Mouse (Mus musculus) inflammation-experienced regulatory T-cells (primary cell): ENCODE data around the gene Fuz. TPM values are rescaled to one million over a fixed set of nuclear protein-coding genes. Genes with fewer than 3 reads are reported as not detected.

Experiments
- polyA plus RNA-seq, 2 experiments: library from polyadenylated mRNA; unstranded; fragments of 100-300 nt; shearing (Covaris generic); gene quantifications; one replicate each; pipeline ENCODE4 v1.2.1; 2017

Gene Fuz
- polyA plus RNA-seq, result 10 to 100 TPM; 38.7 to 55.5 TPM

DNA sequence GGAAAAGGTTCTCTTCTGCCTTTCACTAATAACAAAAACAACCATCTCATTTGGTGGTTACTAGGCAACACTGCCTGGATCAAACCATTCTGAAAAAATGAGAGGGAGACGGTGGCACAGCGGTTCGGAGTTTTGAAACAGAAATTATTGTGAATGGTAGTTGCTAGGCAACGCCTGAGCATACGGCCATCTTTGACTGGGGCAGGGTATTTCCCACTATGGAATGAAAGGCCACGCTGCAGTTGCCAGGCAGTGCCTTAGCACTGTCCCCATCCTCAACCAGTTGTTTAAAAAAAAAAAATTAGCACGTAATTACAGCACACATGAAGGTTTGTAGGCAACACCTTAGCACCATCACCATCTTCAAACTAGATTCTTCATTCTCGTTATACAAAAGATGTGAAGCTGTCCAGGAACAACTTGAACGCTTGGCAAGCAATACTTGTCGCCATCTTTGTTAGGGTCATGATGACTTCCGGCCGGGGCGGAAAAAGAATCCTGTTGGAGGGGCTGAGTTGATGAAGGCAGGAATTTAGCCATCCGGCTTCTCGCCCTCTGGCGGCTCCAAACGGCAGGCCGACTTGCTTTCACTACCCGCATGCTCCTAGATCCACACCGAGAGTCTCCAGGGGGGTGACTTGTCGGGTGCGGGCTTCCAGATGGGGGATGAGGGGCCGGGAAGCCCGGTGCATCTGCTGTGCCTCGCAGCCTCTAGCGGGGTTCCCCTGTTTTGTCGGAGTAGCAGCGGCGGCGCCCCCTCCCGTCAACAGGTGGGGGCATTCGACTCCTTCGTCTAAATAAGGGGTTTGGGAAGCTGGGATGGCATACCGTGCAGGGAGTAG lies at the start of gene Fuz:
TSS of gene Fuz (plus strand) at position 487 of the 842 bp plus-strand sequence.

GRCm38 (mm10) chr7:44848561-44849415 lies 47.1 kb upstream of the Fuz start, which contains the start of the genes Akt1s1 and Tbc1d17:
TSS of gene Akt1s1 (plus strand) at chr7:44848991.
TSS of gene Tbc1d17 (minus strand) at chr7:44849079.

DNA sequence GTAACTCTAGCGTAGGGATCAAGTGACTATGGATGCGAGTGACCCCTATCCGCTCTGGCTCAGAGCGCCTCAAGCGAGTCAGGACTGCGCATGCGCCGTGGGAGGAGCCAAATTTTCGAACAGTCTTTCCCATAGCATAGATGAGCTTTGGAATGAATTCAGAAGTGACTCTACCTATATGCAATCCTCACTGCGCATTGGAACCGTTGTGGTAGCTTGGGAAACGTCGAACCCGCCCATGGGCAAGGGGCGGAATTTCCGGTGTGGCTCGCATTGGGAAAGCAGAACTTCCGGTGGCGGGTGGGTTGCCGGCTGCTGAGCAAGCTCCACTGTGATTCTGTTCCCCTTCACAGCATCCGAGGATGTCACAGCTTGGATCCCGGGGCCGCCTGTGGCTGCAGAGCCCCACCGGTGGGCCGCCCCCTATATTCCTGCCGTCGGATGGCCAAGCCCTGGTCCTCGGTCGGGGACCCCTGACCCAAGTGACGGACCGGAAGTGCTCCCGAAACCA lies 38.8 kb upstream of the Fuz start, which contains the start of gene Pnkp:
TSS of gene Pnkp (plus strand) at position 98 of the 511 bp plus-strand sequence.

GRCm38 (mm10) chr7:44869697-44870528 lies 26.0 kb upstream of the Fuz start, which contains the start of gene Ptov1:
TSS of gene Ptov1 (minus strand) at chr7:44869788.

GRCm38 (mm10) chr7:44892276-44892921 lies 3.5 kb upstream of the Fuz start, which contains the start of gene Med25:
TSS of gene Med25 (minus strand) at chr7:44892712.

GRCm38 (mm10) chr7:44929204-44930151 lies 33.6 kb downstream of the Fuz start, which contains the start of gene Ap2a1:
TSS of gene Ap2a1 (minus strand) at chr7:44929496.

DNA sequence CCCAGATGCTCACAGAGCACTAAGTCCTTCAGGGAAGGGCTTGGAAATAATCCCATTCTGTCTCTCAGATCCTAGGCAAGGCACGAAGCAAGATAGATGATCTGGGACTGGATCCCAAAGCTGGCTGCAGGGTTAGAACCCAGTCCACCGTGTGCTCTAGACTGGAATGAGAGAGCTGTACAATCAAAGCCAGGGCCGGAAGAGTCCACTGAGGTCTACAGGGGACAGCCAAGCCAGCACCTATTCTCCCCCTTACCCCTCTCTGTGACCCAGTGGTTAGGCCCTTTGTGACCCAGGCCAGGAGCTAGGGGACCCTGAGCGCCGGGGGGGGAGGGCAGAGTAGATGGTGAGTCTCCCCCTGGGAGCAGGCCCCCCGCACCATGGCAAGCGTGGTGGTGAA lies 47.0 kb downstream of the Fuz start, which contains the start of gene Tsks:
TSS of gene Tsks (plus strand) at position 301 of the 400 bp plus-strand sequence.

Other genes with a start within 250 kb of the Fuz start
- gene Myh14, start 225.2 kb upstream of the Fuz start, polyA plus RNA-seq, result 1 to 10 TPM in 1 of 2 experiments, under 1 TPM in 1; 0.24 to 1.8 TPM
- gene Izumo2, start 187.3 kb upstream of the Fuz start, polyA plus RNA-seq, result not detected
- 10 to 100 TPM; 92.8 to 98.9 TPM for gene Vrk3, start 147.7 kb upstream of the Fuz start, polyA plus RNA-seq
- 1 to 10 TPM in 1 of 2 experiments, under 1 TPM in 1; 0.37 to 1.3 TPM for gene Zfp473, start 145.0 kb upstream of the Fuz start, polyA plus RNA-seq
- gene Nup62, start 80.0 kb upstream of the Fuz start, polyA plus RNA-seq, result 10 to 100 TPM; 40.5 to 41.4 TPM
- 1 to 10 TPM; 3.0 to 8.6 TPM for gene Il4i1, start 79.7 kb upstream of the Fuz start, polyA plus RNA-seq
- gene Atf5, start 79.4 kb upstream of the Fuz start, polyA plus RNA-seq, result under 1 TPM in 1 of 2 experiments, not detected in 1; 0.30 TPM
- 10 to 100 TPM; 26.4 to 35.3 TPM for gene Akt1s1, start 47.1 kb upstream of the Fuz start, polyA plus RNA-seq
- 10 to 100 TPM; 83.2 to 90.0 TPM for gene Tbc1d17, start 47.0 kb upstream of the Fuz start, polyA plus RNA-seq
- 10 to 100 TPM; 89.6 to 97.9 TPM for gene Pnkp, start 38.9 kb upstream of the Fuz start, polyA plus RNA-seq
- 10 to 100 TPM; 28.9 to 30.2 TPM for gene Ptov1, start 26.3 kb upstream of the Fuz start, polyA plus RNA-seq
- 10 to 100 TPM; 54.7 to 59.9 TPM for gene Med25, start 3.4 kb upstream of the Fuz start, polyA plus RNA-seq
- 10 to 100 TPM; 56.8 to 69.1 TPM for gene Ap2a1, start 33.4 kb downstream of the Fuz start, polyA plus RNA-seq
- under 1 TPM in 1 of 2 experiments, not detected in 1; 0.97 TPM for gene Tsks, start 47.1 kb downstream of the Fuz start, polyA plus RNA-seq
- 1 to 10 TPM; 1.7 to 2.5 TPM for gene Cpt1c, start 78.8 kb downstream of the Fuz start, polyA plus RNA-seq
- gene Prmt1, start 90.5 kb downstream of the Fuz start, polyA plus RNA-seq, result 100 to 1,000 TPM; 148 to 162 TPM
- 100 to 1,000 TPM; 224 to 233 TPM for gene Irf3, start 101.6 kb downstream of the Fuz start, polyA plus RNA-seq
- gene Bcl2l12, start 102.6 kb downstream of the Fuz start, polyA plus RNA-seq, result 10 to 100 TPM; 23.6 to 30.4 TPM
- gene Scaf1, start 120.3 kb downstream of the Fuz start, polyA plus RNA-seq, result 10 to 100 TPM; 34.5 to 35.4 TPM
- 10 to 100 TPM; 30.9 to 34.3 TPM for gene Rras, start 121.9 kb downstream of the Fuz start, polyA plus RNA-seq
- gene Prr12, start 156.8 kb downstream of the Fuz start, polyA plus RNA-seq, result 1 to 10 TPM; 2.2 to 4.1 TPM
- gene Nosip, start 166.3 kb downstream of the Fuz start, polyA plus RNA-seq, result 100 to 1,000 TPM in 1 of 2 experiments, 10 to 100 TPM in 1; 99.4 to 115 TPM
- 1 to 10 TPM; 2.7 to 4.1 TPM for gene Prrg2, start 166.6 kb downstream of the Fuz start, polyA plus RNA-seq
- 10 to 100 TPM in 1 of 2 experiments, 1 to 10 TPM in 1; 3.5 to 13.7 TPM for gene Rcn3, start 196.1 kb downstream of the Fuz start, polyA plus RNA-seq
- gene Fcgrt, start 207.8 kb downstream of the Fuz start, polyA plus RNA-seq, result 1 to 10 TPM; 1.1 to 5.2 TPM
- gene Rps11, start 228.4 kb downstream of the Fuz start, polyA plus RNA-seq, result 1,000 to 10,000 TPM; 2,095 to 2,158 TPM
- 1,000 to 10,000 TPM; 2,041 to 2,586 TPM for gene Rpl13a, start 232.7 kb downstream of the Fuz start, polyA plus RNA-seq
- not detected for gene Gm45713, start 240.2 kb downstream of the Fuz start, polyA plus RNA-seq
- gene Flt3l, start 240.4 kb downstream of the Fuz start, polyA plus RNA-seq, result 100 to 1,000 TPM; 207 to 313 TPM